Mouse (Mus musculus): ENCODE results near the gene Pdgfb.
A peak's percentile ranks its signal among the peaks of the same experiment; 100 is the strongest.

The Pdgfb gene

GRCm38 (mm10) chr15:80005436-80005835, 9.3 kb downstream of the Pdgfb start:
- no peak for TF ChIP-seq GATA4 (IDR thresholded peaks at IDR 0.05; ENCODE audit: insufficient replicate concordance, low read length)

GRCm38 (mm10) chr15:80004644-80005340, 10.0 kb downstream of the Pdgfb start:
- peak; percentile 8; the same call in 1 of the 2 replicates for TF ChIP-seq GATA4 (IDR thresholded peaks at IDR 0.05; ENCODE audit: insufficient replicate concordance, low read length)

GRCm38 (mm10) chr15:80003581-80003980, 11.2 kb downstream of the Pdgfb start:
- no peak for TF ChIP-seq GATA4 (IDR thresholded peaks at IDR 0.05; ENCODE audit: insufficient replicate concordance, low read length)

- no peak for TF ChIP-seq GATA4 (IDR thresholded peaks at IDR 0.05; ENCODE audit: insufficient replicate concordance, low read length)
These were observed 13.2 kb downstream of the Pdgfb start for GRCm38 (mm10) chr15:80001601-80002000.

- no peak for TF ChIP-seq GATA4 (IDR thresholded peaks at IDR 0.05; ENCODE audit: insufficient replicate concordance, low read length)
These were observed 14.1 kb downstream of the Pdgfb start for GRCm38 (mm10) chr15:80000694-80001093.

GRCm38 (mm10) chr15:79997988-79998387, 16.8 kb downstream of the Pdgfb start:
- TF ChIP-seq GATA4 (IDR thresholded peaks at IDR 0.05; ENCODE audit: insufficient replicate concordance, low read length) = no peak

- no peak for TF ChIP-seq GATA4 (IDR thresholded peaks at IDR 0.05; ENCODE audit: insufficient replicate concordance, low read length)
These were observed 18.0 kb downstream of the Pdgfb start for GRCm38 (mm10) chr15:79996781-79997180.

GRCm38 (mm10) chr15:79995552-79995951, 19.2 kb downstream of the Pdgfb start:
- TF ChIP-seq GATA4 (IDR thresholded peaks at IDR 0.05; ENCODE audit: insufficient replicate concordance, low read length) = no peak

- TF ChIP-seq GATA4 (IDR thresholded peaks at IDR 0.05; ENCODE audit: insufficient replicate concordance, low read length) = no peak
These were observed 20.2 kb downstream of the Pdgfb start for GRCm38 (mm10) chr15:79994566-79994965.

- TF ChIP-seq GATA4 (IDR thresholded peaks at IDR 0.05; ENCODE audit: insufficient replicate concordance, low read length) = no peak
These were observed 28.6 kb downstream of the Pdgfb start for GRCm38 (mm10) chr15:79986182-79986581.

- no peak for TF ChIP-seq GATA4 (IDR thresholded peaks at IDR 0.05; ENCODE audit: insufficient replicate concordance, low read length)
These were observed 29.3 kb downstream of the Pdgfb start for GRCm38 (mm10) chr15:79985471-79985870.

GRCm38 (mm10) chr15:79984152-79984551, 30.6 kb downstream of the Pdgfb start:
- TF ChIP-seq GATA4 (IDR thresholded peaks at IDR 0.05; ENCODE audit: insufficient replicate concordance, low read length) = no peak

- TF ChIP-seq GATA4 (IDR thresholded peaks at IDR 0.05; ENCODE audit: insufficient replicate concordance, low read length) = no peak
These were observed 34.1 kb downstream of the Pdgfb start for GRCm38 (mm10) chr15:79980716-79981115.

GRCm38 (mm10) chr15:79972186-79972585, 42.6 kb downstream of the Pdgfb start:
- TF ChIP-seq GATA4 (IDR thresholded peaks at IDR 0.05; ENCODE audit: insufficient replicate concordance, low read length) = no peak

GRCm38 (mm10) chr15:79970940-79971339, 43.8 kb downstream of the Pdgfb start, which contains the start of gene Cbx7:
Gene Cbx7 (minus strand): TSS chr15:79971119.
- TF ChIP-seq GATA4 (IDR thresholded peaks at IDR 0.05; ENCODE audit: insufficient replicate concordance, low read length) = no peak

- no peak for TF ChIP-seq GATA4 (IDR thresholded peaks at IDR 0.05; ENCODE audit: insufficient replicate concordance, low read length)
These were observed 44.3 kb downstream of the Pdgfb start for GRCm38 (mm10) chr15:79970491-79970890.

- no peak for TF ChIP-seq GATA4 (IDR thresholded peaks at IDR 0.05; ENCODE audit: insufficient replicate concordance, low read length)
These were observed 47.4 kb downstream of the Pdgfb start for GRCm38 (mm10) chr15:79967346-79967745.

Data from liver, adult (tissue).